Mouse (Mus musculus): ENCODE data around the gene Pam.

GRCm38 (mm10) chr1:97943402-97943801 lies 152.0 kb downstream of the Pam start:
- TF ChIP-seq CTCF (IDR thresholded peaks at IDR 0.05; ENCODE audit: low read depth, low read length) (no peak), POLR2A (IDR thresholded peaks at IDR 0.05; ENCODE audit: borderline replicate concordance, low read depth, low read length) (no peak)
